Mouse (Mus musculus): Measurements from ENCODE around the gene Dync1li1.

- TF ChIP-seq MAX (IDR thresholded peaks at IDR 0.05) (no peak), CTCF (IDR thresholded peaks at IDR 0.05; ENCODE audit: control insufficient read depth, insufficient read depth, insufficient read length) (no peak), MYOG (IDR thresholded peaks at IDR 0.05; ENCODE audit: control insufficient read depth, extremely low read depth, insufficient read length) (no peak)
Observed at GRCm38 (mm10) chr9:114751582-114751981, 63.0 kb downstream of the Dync1li1 start.

Data from C2C12 (cell line).